Mouse (Mus musculus) adrenal gland, adult 10 weeks (tissue): ENCODE results near the gene Celf5. TPM values are rescaled to one million over a fixed set of nuclear protein-coding genes. Genes with fewer than 3 reads are reported as not detected.

ENCODE experiments used
- polyA plus RNA-seq: library from polyadenylated mRNA; stranded (reverse); fragments of 350-450 nt; fragmentation: Illumina TruSeq; extraction: RNeasy Lipid Tissue Mini Kit (QIAGEN cat#74804); gene quantifications from one replicate; pipeline ENCODE4 v1.2.3, GENCODE M21; 2014; ENCODE audit warnings: low read depth, low replicate concordance

Celf5 gene
- 0.23 TPM for polyA plus RNA-seq

GRCm38 (mm10) chr10:81482533-81482889 is at the start of gene Celf5:
Celf5 (minus strand) TSS chr10:81482709.

DNA sequence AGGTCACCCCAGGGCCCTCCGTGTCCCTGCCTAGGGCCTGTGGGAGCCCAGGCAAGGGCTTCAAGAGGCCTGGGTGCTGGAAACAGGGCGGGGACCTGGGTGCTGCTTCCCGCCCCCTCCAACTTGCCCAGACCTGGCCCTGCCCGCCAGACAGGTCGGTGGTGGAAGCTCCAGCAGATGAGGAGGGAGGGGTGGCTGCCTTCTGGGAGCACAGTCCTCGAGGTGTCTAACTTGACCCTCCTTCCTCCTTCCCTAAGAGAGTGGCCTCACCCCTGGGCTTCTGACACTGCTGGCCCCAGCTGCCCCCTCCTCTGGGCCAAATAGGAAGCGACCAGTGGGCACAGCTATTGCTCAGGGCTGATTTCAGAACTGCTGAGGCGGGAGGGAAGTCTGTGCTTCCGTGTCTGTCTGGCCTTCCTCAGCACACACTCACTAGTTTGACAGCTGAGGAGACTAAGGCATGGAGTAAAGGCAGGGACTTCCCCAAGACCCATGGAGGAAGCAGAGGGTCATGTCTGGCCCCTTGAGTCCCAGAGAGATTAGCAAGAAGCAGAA is 41.6 kb upstream of the Celf5 start, which contains the start of gene Gna15:
TSS of gene Gna15 (minus strand) at position 175 of the 555 bp plus-strand sequence.

DNA sequence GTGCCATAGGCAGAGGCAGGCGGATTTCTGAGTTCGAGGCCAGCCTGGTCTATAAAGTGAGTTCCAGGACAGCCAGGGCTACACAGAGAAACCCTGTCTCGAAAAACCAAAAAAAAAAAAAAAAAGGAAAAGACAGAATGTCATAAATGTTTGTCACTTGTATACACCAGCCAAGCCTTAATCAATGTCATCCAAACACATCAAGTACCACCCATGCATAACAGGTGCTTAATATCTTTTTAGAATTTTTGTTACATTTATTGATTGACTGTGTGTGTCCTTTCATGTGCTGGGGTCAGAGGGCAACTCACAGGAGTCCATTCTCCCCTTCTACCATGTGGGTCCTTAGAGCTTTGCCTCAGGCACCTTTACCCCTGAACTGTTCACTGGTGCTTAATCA is 17.5 kb upstream of the Celf5 start, which contains the start of gene S1pr4:
TSS of gene S1pr4 (minus strand) at position 101 of the 400 bp plus-strand sequence.

DNA sequence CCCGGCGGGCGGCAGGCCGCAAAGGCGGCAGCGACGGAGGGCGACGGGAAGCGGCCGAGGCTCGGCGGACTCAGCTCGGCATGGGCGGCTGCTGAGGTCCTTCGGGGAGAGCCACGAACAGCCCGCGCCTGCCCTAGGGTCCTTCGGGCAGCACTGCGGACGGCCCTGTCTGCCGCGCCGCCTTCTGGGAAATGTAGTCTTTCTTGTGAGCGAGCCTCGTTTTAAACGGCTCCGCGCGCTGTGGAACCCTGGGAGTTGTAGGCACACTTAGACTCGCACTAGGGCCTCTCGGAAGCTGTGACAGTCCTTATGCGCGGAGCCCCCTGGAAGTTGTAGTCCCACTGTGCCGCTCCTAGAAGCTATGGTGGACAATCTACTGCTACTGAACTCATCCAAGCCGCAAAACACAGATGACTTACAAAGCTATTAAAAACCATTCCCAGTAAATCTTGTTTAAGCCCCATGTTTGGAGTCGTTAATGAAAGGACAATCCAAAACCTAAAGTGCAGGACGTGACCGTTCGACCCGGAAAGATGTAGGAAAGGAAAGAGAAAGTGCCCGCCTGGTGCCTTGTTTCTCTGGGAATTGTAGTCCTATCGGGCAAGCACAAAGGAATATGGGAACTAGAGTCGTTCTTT is 13.9 kb upstream of the Celf5 start, which contains the start of gene Ncln:
TSS of gene Ncln (minus strand) at position 129 of the 638 bp plus-strand sequence.

DNA sequence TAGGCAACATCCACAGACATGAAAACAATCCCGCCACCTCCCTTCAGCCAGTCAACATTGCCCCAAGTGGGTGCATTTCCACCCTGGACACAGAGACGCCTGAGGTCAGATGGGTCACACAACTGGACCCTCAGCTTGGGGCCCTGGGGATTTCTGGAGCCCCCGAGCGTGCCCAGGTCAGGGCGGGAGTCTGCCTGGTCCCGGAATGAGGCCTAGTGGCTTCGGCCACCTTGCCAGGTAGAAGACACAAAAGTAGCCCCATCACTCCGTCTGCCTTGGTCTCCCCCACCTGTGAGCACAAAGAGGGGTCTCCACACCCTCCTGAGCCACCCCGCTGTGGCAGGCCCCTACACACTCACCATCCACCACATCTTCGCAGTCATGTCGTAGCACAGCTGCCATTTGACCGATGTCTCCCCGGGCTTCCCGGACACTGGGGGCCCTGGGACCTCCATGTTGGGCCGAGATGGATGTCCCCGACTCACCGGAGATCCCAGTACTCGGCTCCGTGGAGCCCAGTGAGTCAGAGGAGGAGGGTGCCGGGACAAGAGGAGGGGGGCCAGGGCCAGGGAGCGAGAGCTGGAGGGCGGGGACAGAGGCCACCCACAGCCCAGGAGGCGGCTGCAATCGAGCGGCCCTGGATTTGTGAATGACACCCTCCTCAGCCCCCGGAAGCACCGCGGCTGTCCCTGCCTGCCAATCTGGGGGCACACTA is 27.2 kb downstream of the Celf5 start, which contains the start of gene Nfic:
TSS of gene Nfic (minus strand) at position 455 of the 715 bp plus-strand sequence.

Other genes with a start within 250 kb of the Celf5 start
- gene Zfr2, start 249.6 kb downstream of the Celf5 start, polyA plus RNA-seq: 1.2 TPM
- not detected for gene Matk, start 229.8 kb downstream of the Celf5 start, polyA plus RNA-seq
- gene Mrpl54, start 215.8 kb downstream of the Celf5 start, polyA plus RNA-seq: 2.1 TPM
- gene Apba3, start 215.7 kb downstream of the Celf5 start, polyA plus RNA-seq: 0.93 TPM
- gene Tjp3, start 191.1 kb downstream of the Celf5 start, polyA plus RNA-seq: not detected
- 2.7 TPM for gene Pip5k1c, start 189.7 kb downstream of the Celf5 start, polyA plus RNA-seq
- gene Cactin, start 161.6 kb downstream of the Celf5 start, polyA plus RNA-seq: 1.1 TPM
- gene Tbxa2r, start 154.0 kb downstream of the Celf5 start, polyA plus RNA-seq: not detected
- gene Gipc3, start 139.4 kb downstream of the Celf5 start, polyA plus RNA-seq: not detected
- 7.1 TPM for gene Hmg20b, start 132.2 kb downstream of the Celf5 start, polyA plus RNA-seq
- 0.23 TPM for gene Mfsd12, start 125.2 kb downstream of the Celf5 start, polyA plus RNA-seq
- not detected for gene 4930404N11Rik, start 116.9 kb downstream of the Celf5 start, polyA plus RNA-seq
- 0.35 TPM for gene Fzr1, start 104.2 kb downstream of the Celf5 start, polyA plus RNA-seq
- not detected for gene Dohh, start 98.3 kb downstream of the Celf5 start, polyA plus RNA-seq
- gene Gm48551, start 98.2 kb downstream of the Celf5 start, polyA plus RNA-seq: not detected
- gene Gm48552, start 93.7 kb downstream of the Celf5 start, polyA plus RNA-seq: not detected
- not detected for gene Smim24, start 89.7 kb downstream of the Celf5 start, polyA plus RNA-seq
- gene Nfic, start 27.1 kb downstream of the Celf5 start, polyA plus RNA-seq: 16.6 TPM
- not detected for gene Ncln, start 13.7 kb upstream of the Celf5 start, polyA plus RNA-seq
- gene S1pr4, start 17.4 kb upstream of the Celf5 start, polyA plus RNA-seq: not detected
- gene Gna15, start 41.5 kb upstream of the Celf5 start, polyA plus RNA-seq: not detected
- gene Gna11, start 62.5 kb upstream of the Celf5 start, polyA plus RNA-seq: 4.8 TPM
- gene Aes, start 76.8 kb upstream of the Celf5 start, polyA plus RNA-seq: 30.2 TPM
- 4.4 TPM for gene Tle2, start 91.9 kb upstream of the Celf5 start, polyA plus RNA-seq
- 2.6 TPM for gene Tle6, start 118.4 kb upstream of the Celf5 start, polyA plus RNA-seq
- 1.3 TPM for gene BC025920, start 123.6 kb upstream of the Celf5 start, polyA plus RNA-seq
- gene Sirt6, start 145.1 kb upstream of the Celf5 start, polyA plus RNA-seq: not detected
- gene Ankrd24, start 145.8 kb upstream of the Celf5 start, polyA plus RNA-seq: 3.0 TPM
- gene Gm10778, start 166.3 kb upstream of the Celf5 start, polyA plus RNA-seq: 14.4 TPM
- gene Zfp433, start 222.1 kb upstream of the Celf5 start, polyA plus RNA-seq: 30.4 TPM